Mouse (Mus musculus): ENCODE results near the gene Syn2. TPM values are rescaled to one million over a fixed set of nuclear protein-coding genes. Genes with fewer than 3 reads are reported as not detected.

Syn2 gene
- polyA plus RNA-seq, 1 experiment, result 0.96 TPM

- TF ChIP-seq GATA1 (IDR thresholded peaks at IDR 0.05; ENCODE audit: borderline replicate concordance, low read length) (no peak), FLI1 (IDR thresholded peaks at IDR 0.05; ENCODE audit: low read length) (no peak)
- Histone ChIP-seq H3K27me3 (replicated peaks) (peaks cover 27% of the 10 kb centered on the region), H3K9me3 (no peaks in the 10 kb centered on the region)
Measured at GRCm38 (mm10) chr6:115255171-115255570, 120.5 kb downstream of the Syn2 start.

GRCm38 (mm10) chr6:115260507-115260906, 125.8 kb downstream of the Syn2 start:
- H3K4me3 ChIP-seq (replicated peaks), result no peak overlapping the region
- TF ChIP-seq GATA1 (IDR thresholded peaks at IDR 0.05; ENCODE audit: borderline replicate concordance, low read length), result no peak
- TF ChIP-seq FLI1 (IDR thresholded peaks at IDR 0.05; ENCODE audit: low read length), result no peak
- peaks cover 9% of the 10 kb centered on the region for H3K4me1 ChIP-seq
- H3K27me3 ChIP-seq (replicated peaks), result peaks cover 29% of the 10 kb centered on the region
- no peaks in the 10 kb centered on the region for H3K9me3 ChIP-seq
- H3K36me3 ChIP-seq (replicated peaks; ENCODE audit: low read length), result no peaks in the 10 kb centered on the region

More at GRCm38 (mm10) chr6:115255171-115255570, 120.5 kb downstream of the Syn2 start:
- Histone ChIP-seq H3K36me3 (replicated peaks; ENCODE audit: low read length) (no peaks in the 10 kb centered on the region), H3K4me3 (replicated peaks) (no peak overlapping the region), H3K4me1 (peaks cover 11% of the 10 kb centered on the region)

- no peaks in the 10 kb centered on the region for H3K9me3 ChIP-seq
- H3K4me3 ChIP-seq (replicated peaks), result no peak overlapping the region
- H3K36me3 ChIP-seq (replicated peaks; ENCODE audit: low read length), result no peaks in the 10 kb centered on the region
- peaks cover 53% of the 10 kb centered on the region for H3K4me1 ChIP-seq
- no peak for TF ChIP-seq FLI1 (IDR thresholded peaks at IDR 0.05; ENCODE audit: low read length)
- H3K27me3 ChIP-seq (replicated peaks), result peaks cover 19% of the 10 kb centered on the region
Measured at GRCm38 (mm10) chr6:115266791-115267190, 132.1 kb downstream of the Syn2 start.

DNA sequence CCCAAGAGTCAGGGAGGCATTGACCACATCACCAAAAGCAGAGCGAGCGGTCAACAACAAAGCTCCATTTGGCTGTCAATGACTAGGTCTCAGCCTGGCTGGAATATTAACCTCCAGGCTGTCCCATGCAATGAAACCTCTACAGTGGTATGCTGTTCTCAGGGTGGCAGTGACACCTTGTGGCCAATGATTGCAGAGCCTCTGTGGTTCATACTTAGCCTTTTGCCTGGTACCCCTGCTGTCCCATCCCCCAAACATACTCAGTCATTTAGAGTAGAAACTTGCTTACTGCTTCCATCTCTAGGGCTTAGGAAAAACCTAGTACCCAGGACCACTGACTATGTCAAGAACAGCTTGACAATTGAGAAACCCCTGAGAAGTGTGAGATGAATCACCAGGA, 133.2 kb downstream of the Syn2 start:
- peaks cover 12% of the 10 kb centered on the region for H3K27me3 ChIP-seq (replicated peaks)
- no peaks in the 10 kb centered on the region for H3K36me3 ChIP-seq (replicated peaks; ENCODE audit: low read length)
- TF ChIP-seq FLI1 (IDR thresholded peaks at IDR 0.05; ENCODE audit: low read length), result no peak
- no peak for TF ChIP-seq GATA1 (IDR thresholded peaks at IDR 0.05; ENCODE audit: borderline replicate concordance, low read length)
- no peaks in the 10 kb centered on the region for H3K9me3 ChIP-seq
- H3K4me3 ChIP-seq (replicated peaks), result no peak overlapping the region
- H3K4me1 ChIP-seq, result peaks cover 64% of the 10 kb centered on the region

GRCm38 (mm10) chr6:115268551-115269385, 134.1 kb downstream of the Syn2 start:
- TF ChIP-seq GATA1 (IDR thresholded peaks at IDR 0.05; ENCODE audit: borderline replicate concordance, low read length) (no peak), FLI1 (IDR thresholded peaks at IDR 0.05; ENCODE audit: low read length) (no peak)
- Histone ChIP-seq H3K27me3 (replicated peaks) (peaks cover 6% of the 10 kb centered on the region), H3K9me3 (no peaks in the 10 kb centered on the region), H3K4me1 (peaks cover 67% of the 10 kb centered on the region), H3K36me3 (replicated peaks; ENCODE audit: low read length) (no peaks in the 10 kb centered on the region), H3K4me3 (replicated peaks) (no peak overlapping the region)

DNA sequence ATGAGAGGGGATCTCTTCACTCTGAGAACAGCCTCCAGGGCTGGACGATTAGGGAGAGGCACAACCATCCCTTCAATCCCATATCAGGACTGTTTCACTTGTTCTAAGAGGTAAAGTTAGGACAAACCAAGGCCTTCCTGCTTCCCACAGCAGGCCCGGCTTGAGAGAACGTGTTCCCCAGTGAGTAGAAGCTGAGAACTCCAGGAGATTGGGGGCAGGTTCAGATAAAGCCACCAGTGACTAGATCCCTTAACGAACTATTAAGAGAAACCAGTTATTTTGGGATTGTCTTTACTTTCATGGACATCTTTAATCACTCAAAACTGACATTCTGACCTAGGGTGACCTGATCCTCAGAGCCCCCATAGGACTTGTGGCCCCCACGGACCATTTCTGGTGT, 134.9 kb downstream of the Syn2 start:
- Histone ChIP-seq H3K27me3 (replicated peaks) (peaks cover 3% of the 10 kb centered on the region), H3K4me1 (peaks cover 72% of the 10 kb centered on the region), H3K9me3 (no peaks in the 10 kb centered on the region), H3K4me3 (replicated peaks) (no peak overlapping the region), H3K36me3 (replicated peaks; ENCODE audit: low read length) (no peaks in the 10 kb centered on the region)
- TF ChIP-seq GATA1 (IDR thresholded peaks at IDR 0.05; ENCODE audit: borderline replicate concordance, low read length) (no peak), FLI1 (IDR thresholded peaks at IDR 0.05; ENCODE audit: low read length) (no peak)

DNA sequence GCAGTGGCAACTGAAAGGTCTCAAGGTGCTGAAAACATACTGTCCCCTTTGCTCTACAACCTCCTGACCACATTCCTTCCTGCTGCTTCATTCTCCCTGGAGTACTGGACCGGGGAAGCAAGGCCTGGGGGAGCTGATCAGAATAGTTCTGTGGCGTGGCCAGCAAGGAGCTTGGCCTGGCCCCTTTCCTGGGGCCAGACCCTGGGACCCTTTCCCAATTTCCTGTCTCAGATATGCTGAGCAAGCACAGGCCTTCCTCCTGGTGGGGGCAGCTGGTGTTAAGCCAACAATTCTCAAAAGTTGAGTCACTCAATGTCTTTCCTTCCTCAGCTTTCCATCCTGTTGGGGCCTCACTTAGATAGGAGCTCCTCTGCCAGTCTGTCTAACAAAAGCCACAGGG, 135.4 kb downstream of the Syn2 start:
- Histone ChIP-seq H3K36me3 (replicated peaks; ENCODE audit: low read length) (no peaks in the 10 kb centered on the region), H3K4me1 (peaks cover 75% of the 10 kb centered on the region), H3K27me3 (replicated peaks) (peaks cover 1% of the 10 kb centered on the region), H3K4me3 (replicated peaks) (peak overlapping the region; percentile 34), H3K9me3 (no peaks in the 10 kb centered on the region)
- TF ChIP-seq GATA1 (IDR thresholded peaks at IDR 0.05; ENCODE audit: borderline replicate concordance, low read length) (no peak), FLI1 (IDR thresholded peaks at IDR 0.05; ENCODE audit: low read length) (no peak)

- Histone ChIP-seq H3K27me3 (replicated peaks) (peaks cover 1% of the 10 kb centered on the region), H3K36me3 (replicated peaks; ENCODE audit: low read length) (no peaks in the 10 kb centered on the region), H3K4me1 (peaks cover 84% of the 10 kb centered on the region), H3K4me3 (replicated peaks) (no peak overlapping the region), H3K9me3 (no peaks in the 10 kb centered on the region)
- TF ChIP-seq GATA1 (IDR thresholded peaks at IDR 0.05; ENCODE audit: borderline replicate concordance, low read length) (no peak), FLI1 (IDR thresholded peaks at IDR 0.05; ENCODE audit: low read length) (no peak)
Measured at GRCm38 (mm10) chr6:115271326-115271725, 136.6 kb downstream of the Syn2 start.

DNA sequence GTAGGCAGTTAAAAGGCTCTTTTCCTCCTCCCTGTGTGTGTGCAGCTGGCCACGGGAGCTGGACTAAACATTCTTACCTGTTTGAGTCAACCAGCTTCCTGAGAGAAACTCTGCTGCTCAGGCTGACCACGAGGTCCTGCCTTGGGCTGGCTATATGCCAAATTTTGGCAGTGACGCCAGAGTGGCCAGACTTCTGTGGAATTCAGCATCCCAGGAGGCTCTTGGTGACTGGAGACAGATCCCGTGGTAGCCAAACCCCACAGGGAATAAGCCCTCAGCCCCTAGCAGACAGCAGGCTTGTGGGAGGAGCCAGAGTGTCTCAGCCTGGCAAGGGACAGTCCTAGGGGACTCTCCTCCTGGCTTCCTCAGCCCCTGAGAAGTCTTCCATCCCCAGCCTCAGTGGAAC, 137.2 kb downstream of the Syn2 start:
- no peak for TF ChIP-seq GATA1 (IDR thresholded peaks at IDR 0.05; ENCODE audit: borderline replicate concordance, low read length)

DNA sequence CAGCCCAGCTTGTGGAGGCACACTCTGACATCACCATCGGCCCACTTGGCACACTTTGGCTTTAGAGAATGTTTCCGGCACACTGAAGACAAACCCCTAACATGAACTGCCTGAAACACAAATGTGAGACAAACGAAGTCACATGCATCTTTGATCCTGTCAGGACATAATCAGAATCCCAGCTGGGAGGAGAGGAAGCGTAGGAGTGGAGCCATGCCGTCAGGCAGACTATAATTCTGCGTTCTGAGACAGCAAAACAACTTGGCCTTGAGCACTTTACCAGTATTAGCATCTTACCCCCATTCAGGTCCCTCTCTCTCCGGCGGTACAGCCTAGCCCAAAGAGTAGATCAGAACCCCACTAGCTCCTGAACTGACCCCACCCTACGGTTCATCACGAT, 138.6 kb downstream of the Syn2 start:
- Histone ChIP-seq H3K4me3 (replicated peaks) (no peak overlapping the region), H3K4me1 (peaks cover 95% of the 10 kb centered on the region), H3K9me3 (no peaks in the 10 kb centered on the region), H3K27me3 (replicated peaks) (peaks cover 1% of the 10 kb centered on the region), H3K36me3 (replicated peaks; ENCODE audit: low read length) (no peaks in the 10 kb centered on the region)
- TF ChIP-seq GATA1 (IDR thresholded peaks at IDR 0.05; ENCODE audit: borderline replicate concordance, low read length) (no peak), FLI1 (IDR thresholded peaks at IDR 0.05; ENCODE audit: low read length) (no peak)

More for the DNA sequence above, 137.2 kb downstream of the Syn2 start:
- no peak overlapping the region for H3K4me3 ChIP-seq (replicated peaks)
- peaks cover 1% of the 10 kb centered on the region for H3K27me3 ChIP-seq (replicated peaks)
- H3K9me3 ChIP-seq, result no peaks in the 10 kb centered on the region
- H3K36me3 ChIP-seq (replicated peaks; ENCODE audit: low read length), result no peaks in the 10 kb centered on the region
- H3K4me1 ChIP-seq, result peaks cover 90% of the 10 kb centered on the region

All from megakaryocyte, embryonic 14.5 days (primary cell).